Mouse (Mus musculus) intestine, postnatal 0 days (tissue): Measurements from ENCODE around the gene Pink1. TPM values are rescaled to one million over a fixed set of nuclear protein-coding genes. Genes with fewer than 3 reads are reported as not detected.

Experiments
- ATAC-seq: fragments of 200-750 bp; cut with Nextera tagmentation; 2 replicates; pipeline ENCODE4 v1.8.0; 2017; ENCODE audit warnings: mild to moderate bottlenecking, moderate TSS enrichment, moderate library complexity
- H3K27ac ChIP-seq: fragments of 300-500 bp; sonication (generic); 2 replicates; pipeline ENCODE4 v1.5.1; 2014; ENCODE audit warnings: mild to moderate bottlenecking, low read depth, low read length, moderate library complexity
- H3K27me3 ChIP-seq: fragments of 300-500 bp; sonication (generic); replicated peaks from 2 replicates; pipeline ENCODE4 v1.6.1; 2014; ENCODE audit warnings: low read length, mixed read lengths; ENCODE audit not compliant: control insufficient read depth, insufficient read depth
- H3K36me3 ChIP-seq: fragments of 300-500 bp; sonication (generic); 2 replicates; pipeline ENCODE4 v1.6.1; 2014; ENCODE audit warnings: mild to moderate bottlenecking, moderate library complexity; ENCODE audit not compliant: control insufficient read depth, insufficient read depth
- H3K4me1 ChIP-seq: fragments of 300-500 bp; sonication (generic); replicated peaks from 2 replicates; pipeline ENCODE4 v1.6.1; 2014; ENCODE audit warnings: antibody characterized with exemption, low read length, mixed read lengths; ENCODE audit not compliant: control insufficient read depth, insufficient read depth
- H3K4me2 ChIP-seq: fragments of 300-500 bp; sonication (generic); replicated peaks from 2 replicates; pipeline ENCODE4 v1.6.1; 2014; ENCODE audit warnings: low read depth, mild to moderate bottlenecking, moderate library complexity
- H3K4me3 ChIP-seq: fragments of 300-500 bp; sonication (generic); 2 replicates; pipeline ENCODE4 v1.5.1; 2014; ENCODE audit warnings: low read depth, low read length
- H3K9ac ChIP-seq: fragments of 300-500 bp; sonication (generic); 2 replicates; pipeline ENCODE4 v1.6.1; 2014; ENCODE audit warnings: mild to moderate bottlenecking, low read depth, low read length
- H3K9me3 ChIP-seq: fragments of 300-500 bp; sonication (generic); 2 replicates; pipeline ENCODE4 v1.6.1; 2016; ENCODE audit warnings: mixed run types; ENCODE audit not compliant: control insufficient read depth
- CTCF ChIP-seq: sonication (generic); IDR thresholded peaks from 2 replicates; pipeline ENCODE4 v1.5.1; 2016; ENCODE audit warnings: low read depth, mild to moderate bottlenecking, control low read depth, antibody characterized with exemption, moderate library complexity
- WGBS: fragments of 180-500 bp; shearing (Covaris S2); extraction: QIAGEN DNeasy Blood & Tissue Kit; methylation state at CpG from one replicate; pipeline ENCODE4 v1.1.7; 2014; 5-methylcytosine and 5-hydroxymethylcytosine counted together
- polyA plus RNA-seq: library from polyadenylated mRNA; unstranded; fragments of >200 nt; fragmentation: Nextera tagmentation; extraction: Ambion mirVana; gene quantifications from 2 replicates; pipeline ENCODE4 v1.2.1, GENCODE M21; 2015

The Pink1 gene
- polyA plus RNA-seq, 1 experiment from 2014 or later: 65.8 TPM

DNA sequence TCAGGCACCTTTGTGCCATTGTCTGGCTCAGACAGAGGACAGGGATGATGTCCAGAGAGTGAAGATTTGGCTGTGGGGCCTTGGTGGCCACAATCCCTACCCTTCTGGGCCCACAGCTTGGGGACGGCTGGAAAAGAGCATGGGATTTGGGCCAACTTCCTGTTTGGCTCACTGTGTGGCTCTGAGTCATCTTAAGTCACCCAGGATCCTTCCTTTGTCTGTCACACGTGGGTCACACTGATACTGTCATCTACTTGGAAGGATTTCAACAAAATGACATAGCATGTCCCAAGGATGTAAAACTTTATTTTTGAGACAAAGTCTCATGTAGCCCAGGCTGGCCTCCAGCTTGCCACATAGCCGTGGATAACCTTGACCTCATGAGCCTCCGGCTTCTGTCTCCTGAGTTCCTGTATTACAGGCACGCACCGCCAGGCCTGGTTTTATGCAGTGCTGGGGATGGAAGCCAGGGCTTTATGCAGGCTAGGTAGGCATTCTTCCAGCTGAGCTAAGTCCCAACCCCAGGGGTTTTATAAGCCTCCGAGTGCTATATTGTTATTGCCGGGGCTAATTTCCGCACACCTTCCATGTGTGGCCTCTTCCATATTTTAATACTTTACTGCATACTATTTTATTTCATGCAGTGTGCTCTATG lies 18.9 kb upstream of the Pink1 start:
- H3K36me3 ChIP-seq: no peaks in the 10 kb centered on the region
- no peak for TF ChIP-seq CTCF
- no peak overlapping the region for H3K4me3 ChIP-seq
- no peaks in the 10 kb centered on the region for H3K27me3 ChIP-seq
- no peak for ATAC-seq
- no peaks in the 10 kb centered on the region for H3K9me3 ChIP-seq
- H3K4me1 ChIP-seq: no peaks in the 10 kb centered on the region; the same call in 1 of the 2 replicates
- H3K27ac ChIP-seq: no peak overlapping the region
- 65% methylated on average over 9 of the region's 9 CpGs for WGBS
- H3K9ac ChIP-seq: no peak overlapping the region
- no peak overlapping the region for H3K4me2 ChIP-seq

DNA sequence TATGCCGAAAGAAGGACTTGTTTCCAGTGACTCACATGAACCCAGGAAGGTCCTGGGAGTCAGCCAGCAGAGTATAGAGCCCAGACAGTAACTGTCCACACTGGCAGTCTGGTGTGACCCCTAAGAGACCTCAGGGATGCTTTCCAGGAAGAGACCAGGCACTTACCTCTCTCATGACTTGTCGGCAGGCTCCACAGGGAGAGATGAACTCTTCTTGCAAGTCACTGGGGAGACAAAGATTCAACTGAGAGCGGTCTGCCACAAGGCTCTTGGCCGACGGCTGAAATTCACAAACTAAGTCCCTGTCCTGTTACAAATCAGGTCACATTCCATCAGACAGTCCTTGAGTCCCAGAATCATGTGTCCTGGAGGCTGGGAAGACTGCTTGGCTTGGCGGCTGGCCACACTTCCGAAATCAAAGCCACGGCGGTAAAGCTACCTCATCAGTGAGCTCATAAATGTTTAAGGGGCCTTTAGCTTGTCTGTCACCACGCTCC lies 17.3 kb upstream of the Pink1 start:
- H3K4me3 ChIP-seq: no peak overlapping the region
- no peak overlapping the region for H3K4me2 ChIP-seq
- H3K27me3 ChIP-seq: no peaks in the 10 kb centered on the region
- peak; percentile 38 for ATAC-seq
- H3K36me3 ChIP-seq: no peaks in the 10 kb centered on the region
- 62% methylated on average over 10 of the region's 10 CpGs for WGBS
- H3K4me1 ChIP-seq: no peaks in the 10 kb centered on the region; the same call in 1 of the 2 replicates
- no peak overlapping the region for H3K9ac ChIP-seq
- peak overlapping the region; percentile 88 for H3K27ac ChIP-seq
- no peak for TF ChIP-seq CTCF
- H3K9me3 ChIP-seq: no peaks in the 10 kb centered on the region

DNA sequence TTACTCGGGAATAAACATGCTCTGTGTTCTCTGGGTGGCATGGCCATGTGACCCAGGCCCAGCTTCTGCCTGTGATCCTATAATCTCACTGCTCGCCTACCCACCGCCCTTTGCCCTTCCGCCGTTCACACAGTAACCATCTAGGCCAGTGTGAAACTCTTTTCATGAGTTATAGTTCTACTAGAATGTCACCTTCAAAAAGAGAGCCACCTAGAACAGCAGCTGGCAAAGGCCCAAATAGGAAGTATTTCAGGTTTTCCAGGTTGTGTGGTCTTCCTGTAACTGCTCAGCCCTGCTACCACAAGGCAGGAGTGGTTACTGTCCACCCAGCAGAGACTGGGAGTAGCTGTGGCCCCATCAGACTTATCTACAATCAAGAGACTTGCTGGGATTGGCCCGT lies 16.7 kb upstream of the Pink1 start:
- peak; percentile 82 for ATAC-seq
- Histone ChIP-seq H3K9ac (no peak overlapping the region), H3K9me3 (no peaks in the 10 kb centered on the region), H3K4me3 (no peak overlapping the region), H3K4me1 (no peaks in the 10 kb centered on the region; the same call in 1 of the 2 replicates), H3K36me3 (no peaks in the 10 kb centered on the region), H3K4me2 (no peak overlapping the region), H3K27me3 (no peaks in the 10 kb centered on the region), H3K27ac (peak overlapping the region; percentile 88)
- TF ChIP-seq CTCF: no peak
- 34% methylated on average over 6 of the region's 6 CpGs for WGBS

- ATAC-seq: no peak
- Histone ChIP-seq H3K9ac (no peak overlapping the region), H3K36me3 (no peaks in the 10 kb centered on the region), H3K27ac (peak overlapping the region; percentile 88), H3K4me1 (no peaks in the 10 kb centered on the region; the same call in 1 of the 2 replicates), H3K4me3 (no peak overlapping the region), H3K9me3 (no peaks in the 10 kb centered on the region), H3K4me2 (no peak overlapping the region), H3K27me3 (no peaks in the 10 kb centered on the region)
- WGBS: 72% methylated on average over 7 of the region's 7 CpGs
- no peak for TF ChIP-seq CTCF
These were observed 15.9 kb upstream of the Pink1 start for GRCm38 (mm10) chr4:138342048-138342447.

- ATAC-seq: no peak
- Histone ChIP-seq H3K9me3 (no peaks in the 10 kb centered on the region), H3K4me3 (no peak overlapping the region), H3K36me3 (no peaks in the 10 kb centered on the region), H3K4me1 (no peaks in the 10 kb centered on the region; the same call in 1 of the 2 replicates), H3K27me3 (no peaks in the 10 kb centered on the region), H3K9ac (no peak overlapping the region), H3K27ac (no peak overlapping the region), H3K4me2 (no peak overlapping the region)
- 77% methylated on average over 8 of the region's 8 CpGs for WGBS
- no peak for TF ChIP-seq CTCF
These were observed 15.3 kb upstream of the Pink1 start for GRCm38 (mm10) chr4:138341393-138341792.

- H3K36me3 ChIP-seq: no peaks in the 10 kb centered on the region
- H3K27ac ChIP-seq: no peak overlapping the region
- H3K4me2 ChIP-seq: no peak overlapping the region
- H3K9me3 ChIP-seq: no peaks in the 10 kb centered on the region
- no peaks in the 10 kb centered on the region; the same call in 1 of the 2 replicates for H3K4me1 ChIP-seq
- H3K9ac ChIP-seq: no peak overlapping the region
- no peak overlapping the region for H3K4me3 ChIP-seq
- peak; percentile 76 for TF ChIP-seq CTCF
- no peaks in the 10 kb centered on the region for H3K27me3 ChIP-seq
- no peak for ATAC-seq
- WGBS: 35% methylated on average over 4 of the region's 4 CpGs
These were observed 13.9 kb upstream of the Pink1 start for GRCm38 (mm10) chr4:138339963-138340362.
